Mouse (Mus musculus) left cerebral cortex, adult 11 months (tissue): ENCODE results near the gene Aloxe3.
A peak's percentile ranks its signal among the peaks of the same experiment; 100 is the strongest.

Experiments
- DNase-seq: peaks from one replicate; pipeline ENCODE4 v3.0.0; 2022; ENCODE audit warnings: low spot score

Aloxe3 gene

DNA sequence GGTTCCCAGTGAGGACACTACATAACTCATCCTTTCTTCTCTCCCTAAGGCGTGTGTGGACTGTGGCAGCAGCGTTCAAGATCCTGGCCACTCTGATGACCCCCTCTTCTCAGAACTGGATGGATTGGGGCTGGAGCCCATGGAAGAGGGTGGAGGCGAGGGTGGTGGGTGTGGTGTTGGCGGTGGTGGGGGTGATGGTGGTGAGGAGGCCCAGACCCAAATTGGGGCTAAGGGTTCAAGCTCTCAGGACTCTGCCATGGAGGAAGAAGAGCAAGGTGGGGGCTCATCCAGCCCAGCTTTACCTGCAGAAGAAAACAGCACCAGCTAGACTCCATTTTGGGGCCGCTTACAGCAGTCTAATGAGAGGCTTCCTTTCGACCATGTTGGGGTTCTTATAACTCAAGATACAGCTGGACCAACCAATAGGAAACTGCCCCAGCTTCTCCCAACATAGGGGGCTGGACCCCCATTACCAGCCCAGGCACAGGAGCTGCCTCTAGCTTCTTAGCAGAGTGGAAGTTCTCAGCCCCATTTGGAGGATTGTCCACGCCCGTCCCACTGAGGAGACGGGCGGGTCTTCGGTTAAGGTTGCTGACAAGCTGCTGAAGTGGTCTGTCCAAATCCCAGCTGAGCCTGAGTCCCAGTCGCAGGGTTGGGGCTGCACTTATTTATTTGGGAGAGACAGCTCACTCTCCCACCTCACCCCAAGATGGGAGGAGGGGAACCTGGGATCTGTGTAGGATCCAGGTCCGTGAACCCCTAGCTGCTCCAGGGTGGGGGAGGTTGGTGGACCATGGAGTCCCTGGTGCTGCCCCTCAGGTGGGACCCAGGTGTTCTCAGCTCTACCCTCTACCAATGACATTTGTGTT lies 16.4 kb upstream of the Aloxe3 start:
- DNase-seq: no peak

DNA sequence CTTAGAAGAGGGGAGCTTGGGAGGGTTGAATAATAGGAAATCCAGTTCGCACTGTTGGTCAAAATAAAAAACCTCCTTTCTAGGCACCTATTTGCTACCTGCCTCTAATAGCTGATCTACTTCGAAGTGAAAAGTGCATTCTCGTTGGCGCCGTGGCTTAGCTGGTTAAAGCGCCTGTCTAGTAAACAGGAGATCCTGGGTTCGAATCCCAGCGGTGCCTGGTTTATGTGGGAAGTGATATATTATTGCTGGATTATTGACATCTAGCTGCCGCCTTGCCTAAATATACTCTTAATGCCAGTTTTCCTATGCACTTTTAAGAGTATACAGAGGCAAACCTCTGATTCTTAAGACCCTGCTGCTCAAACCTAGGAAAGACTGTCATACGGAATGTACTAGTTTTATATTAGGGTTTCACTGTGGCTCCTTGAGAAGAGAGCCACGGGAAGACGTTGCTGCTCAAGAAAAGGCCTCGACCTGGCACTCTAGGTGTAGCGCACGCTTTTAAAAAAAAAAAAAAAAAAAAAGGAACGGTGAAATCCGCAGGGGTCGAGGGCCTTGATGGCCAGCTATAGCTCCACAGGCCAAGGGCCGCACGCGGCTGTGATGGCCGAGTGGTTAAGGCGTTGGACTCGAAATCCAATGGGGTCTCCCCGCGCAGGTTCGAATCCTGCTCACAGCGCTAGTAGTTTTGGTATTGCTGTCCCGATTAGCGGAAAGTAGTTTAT lies 15.2 kb upstream of the Aloxe3 start:
- DNase-seq: no peak

DNA sequence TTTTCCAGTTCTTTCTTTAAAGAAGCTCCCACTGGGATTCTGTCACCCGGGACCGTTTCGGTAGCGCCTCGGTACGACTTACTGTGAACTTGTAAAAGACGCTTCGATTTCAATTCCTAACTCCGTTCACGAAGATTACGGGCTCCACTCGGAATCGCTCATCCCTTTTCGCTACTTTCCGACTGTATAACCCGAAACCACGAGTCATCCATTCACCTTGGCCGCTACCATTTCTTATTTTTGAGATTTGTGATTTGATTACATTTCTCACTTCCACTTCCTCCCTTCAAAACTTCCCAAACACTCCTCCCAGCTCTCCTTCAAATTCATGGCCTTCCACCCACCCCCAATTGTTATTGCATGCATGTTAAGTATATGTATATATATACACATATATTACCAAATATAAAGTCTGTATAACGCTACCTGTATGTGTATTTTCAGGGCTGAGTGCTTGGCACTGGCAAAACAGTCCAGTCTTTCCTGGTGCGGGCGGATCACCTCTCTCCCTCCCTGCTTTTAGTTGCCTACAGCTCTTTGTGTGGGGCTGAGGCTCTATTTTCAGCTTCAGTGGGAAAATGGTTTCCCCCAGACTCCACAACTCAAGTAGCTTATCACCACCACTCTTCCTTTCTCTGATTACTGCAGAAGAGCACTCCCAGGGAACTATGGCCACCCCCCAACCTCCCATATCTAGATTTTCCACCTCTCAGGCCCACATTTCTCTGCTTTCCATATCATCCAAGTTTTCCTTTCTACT lies 14.5 kb upstream of the Aloxe3 start:
- DNase-seq: no peak

DNA sequence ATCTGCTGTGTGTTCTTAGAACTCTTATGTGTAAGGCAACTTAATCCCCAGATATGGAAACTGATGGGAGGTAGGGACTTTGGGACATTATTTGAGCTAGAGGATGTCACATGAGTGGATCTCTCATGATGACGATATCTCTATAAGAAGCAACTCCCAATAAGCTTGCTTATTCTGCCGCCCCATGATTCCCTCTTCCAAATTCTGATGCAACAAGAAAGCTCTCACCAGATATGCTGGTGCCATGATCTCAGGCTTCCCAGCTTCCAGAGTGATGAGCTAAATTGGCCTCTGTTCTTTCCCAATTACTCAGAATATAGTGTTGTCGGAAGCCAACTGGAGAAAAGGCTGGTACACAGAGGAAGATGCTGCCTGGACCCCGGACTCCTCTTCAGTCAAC lies 13.8 kb upstream of the Aloxe3 start:
- DNase-seq: no peak

DNA sequence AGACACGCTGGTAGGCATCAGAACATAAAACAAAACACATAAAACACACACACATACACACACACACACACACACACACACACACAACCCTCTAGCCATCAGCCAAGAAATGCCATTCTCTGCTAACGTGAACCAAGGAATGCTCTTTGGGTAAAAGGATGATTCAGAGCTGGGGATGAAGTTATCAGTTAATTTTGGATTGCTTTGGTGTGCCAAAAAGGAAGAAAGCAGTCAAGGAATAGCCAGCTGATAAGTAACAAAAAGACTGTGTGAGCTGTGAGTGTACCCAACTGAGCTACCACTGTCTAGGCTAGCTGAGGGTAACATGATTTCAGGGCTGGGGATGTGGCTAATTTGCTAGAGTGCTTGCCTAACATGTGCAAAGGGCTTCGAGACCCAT lies 11.7 kb upstream of the Aloxe3 start:
- DNase-seq: no peak

DNA sequence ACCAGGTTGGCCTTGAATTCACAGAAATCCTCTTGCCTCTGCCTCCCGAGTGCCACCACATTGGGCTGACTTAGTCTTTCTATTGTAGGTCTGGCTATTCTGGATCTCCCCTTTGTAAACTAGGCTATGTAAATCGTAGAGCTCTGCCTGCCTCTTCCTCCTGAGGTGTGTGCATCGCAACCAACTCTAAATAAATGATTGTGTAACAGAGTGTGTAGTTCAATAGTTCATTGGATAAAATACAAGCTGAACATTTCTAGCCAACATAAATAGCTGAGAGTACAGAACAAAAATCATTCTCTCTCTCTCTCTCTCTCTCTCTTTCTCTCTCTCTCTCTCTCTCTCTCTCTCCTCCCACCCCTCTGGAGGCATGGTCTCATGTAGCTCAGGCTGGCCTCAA lies 11.1 kb upstream of the Aloxe3 start:
- no peak for DNase-seq

DNA sequence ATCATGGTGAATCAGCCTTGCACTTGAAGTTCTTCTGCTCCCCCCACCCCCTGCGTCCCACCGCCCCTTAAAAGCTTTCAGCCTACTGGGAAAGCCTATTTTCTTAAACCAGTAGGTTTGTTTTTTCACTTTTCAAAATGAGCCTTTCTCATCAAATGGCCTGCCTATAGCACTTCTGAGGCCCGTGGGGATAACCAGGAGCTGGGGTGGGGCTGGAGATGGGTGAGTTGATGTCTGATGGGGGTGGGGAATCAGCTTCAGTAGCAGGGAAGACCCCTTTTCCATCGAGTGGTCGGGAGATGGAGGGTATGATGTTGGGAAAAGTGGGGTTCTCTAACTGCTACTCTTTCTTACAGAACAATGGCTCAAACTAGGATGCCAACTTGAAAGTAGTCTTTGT lies 8.9 kb upstream of the Aloxe3 start:
- DNase-seq: no peak

DNA sequence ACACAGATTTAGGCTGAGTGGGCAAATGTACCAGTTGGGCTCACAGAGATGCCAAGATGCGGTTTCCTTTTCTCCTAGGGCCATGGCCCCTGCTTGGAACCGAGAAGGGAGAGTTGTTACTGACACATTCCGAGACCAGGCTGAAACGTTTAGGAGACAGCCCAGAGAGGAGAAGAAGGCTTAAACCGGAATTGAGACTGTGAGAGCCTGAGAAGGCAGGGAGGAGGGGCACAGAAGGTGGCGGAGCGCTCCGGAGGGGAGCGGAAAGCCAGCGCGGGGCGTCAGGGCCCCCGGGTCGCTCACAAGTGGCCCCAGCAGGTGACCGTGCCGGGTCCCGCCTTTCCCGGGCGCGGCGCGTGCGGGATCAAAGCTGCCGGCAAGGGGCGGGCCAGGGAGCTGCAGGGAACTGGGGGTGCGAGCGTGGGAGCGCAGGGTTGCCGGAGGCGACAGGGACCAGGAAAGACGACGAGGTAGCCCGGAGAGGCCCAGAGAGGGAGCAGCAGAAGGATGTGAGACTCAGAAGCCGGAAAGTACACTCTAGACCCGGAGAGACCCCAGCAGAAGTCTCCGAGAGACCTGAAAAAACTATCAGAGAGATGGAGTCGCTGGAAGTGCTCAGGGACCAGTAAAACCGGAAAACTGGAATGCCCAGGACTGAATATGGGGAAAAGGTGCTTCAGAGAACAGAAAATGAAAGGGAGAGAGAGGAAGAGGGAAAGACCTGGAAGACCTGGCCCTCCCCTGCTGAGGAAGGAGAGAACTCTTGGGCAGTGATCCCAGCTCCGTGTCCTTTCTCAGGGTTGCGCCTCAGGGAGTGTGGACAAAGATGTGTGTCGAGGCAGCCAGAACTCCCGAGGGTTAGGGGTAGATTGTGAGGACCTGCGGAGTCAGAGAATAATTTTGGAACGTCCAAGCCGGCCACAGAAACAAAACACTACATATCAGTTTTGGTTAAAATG lies 7.7 kb upstream of the Aloxe3 start:
- DNase-seq: no peak

DNA sequence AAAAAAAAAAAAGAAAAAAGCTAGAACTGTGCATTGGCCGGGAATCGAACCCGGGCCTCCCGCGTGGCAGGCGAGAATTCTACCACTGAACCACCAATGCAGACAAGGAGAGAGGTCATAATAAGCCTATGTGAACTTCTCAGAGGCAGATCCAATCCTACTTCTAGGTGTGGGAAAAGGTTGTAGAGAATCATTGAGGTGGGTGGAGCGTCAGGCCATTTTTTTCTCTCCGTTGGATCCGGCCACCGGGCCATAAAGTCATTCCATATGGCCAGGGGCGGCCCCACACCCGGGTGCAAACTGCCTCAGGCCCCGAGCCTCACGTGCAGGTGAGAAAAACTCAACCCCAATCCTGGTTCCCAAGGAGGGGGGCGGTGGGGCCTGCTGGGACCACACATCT lies 6.9 kb upstream of the Aloxe3 start:
- no peak for DNase-seq

DNA sequence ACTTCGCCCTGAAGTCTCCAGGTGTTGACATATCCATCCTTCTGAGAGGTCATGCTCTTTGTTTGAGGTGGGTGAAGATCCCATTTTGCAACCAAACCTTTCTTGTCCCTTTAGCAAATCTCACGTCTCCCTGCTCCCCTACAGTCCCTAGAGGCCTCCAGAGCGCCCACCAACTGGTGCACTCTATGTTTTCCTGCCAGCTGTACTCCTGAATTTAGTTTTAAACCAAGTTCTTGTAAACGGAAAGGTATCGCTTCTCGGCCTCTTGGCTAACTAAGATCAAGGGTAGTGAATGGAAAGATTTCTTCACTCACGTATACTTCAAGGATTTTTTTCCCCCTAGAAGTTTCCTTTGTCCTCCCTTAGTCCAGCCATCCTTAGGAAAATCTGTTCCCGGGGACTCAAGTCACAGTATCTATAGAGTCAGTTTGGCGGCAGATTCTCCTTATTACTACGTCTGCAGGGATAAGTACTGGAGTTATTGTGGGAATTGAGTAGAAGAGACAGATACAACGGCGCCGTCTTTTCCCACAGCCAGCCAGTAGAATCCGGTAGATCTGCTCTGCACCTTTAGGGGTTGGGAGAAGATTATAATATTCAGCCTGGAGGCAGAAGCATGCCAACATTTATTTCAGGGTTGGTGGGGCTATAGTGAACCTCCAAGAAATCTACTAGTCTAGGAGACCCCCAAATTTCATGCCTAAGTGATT lies 6.1 kb upstream of the Aloxe3 start:
- DNase-seq: no peak

DNA sequence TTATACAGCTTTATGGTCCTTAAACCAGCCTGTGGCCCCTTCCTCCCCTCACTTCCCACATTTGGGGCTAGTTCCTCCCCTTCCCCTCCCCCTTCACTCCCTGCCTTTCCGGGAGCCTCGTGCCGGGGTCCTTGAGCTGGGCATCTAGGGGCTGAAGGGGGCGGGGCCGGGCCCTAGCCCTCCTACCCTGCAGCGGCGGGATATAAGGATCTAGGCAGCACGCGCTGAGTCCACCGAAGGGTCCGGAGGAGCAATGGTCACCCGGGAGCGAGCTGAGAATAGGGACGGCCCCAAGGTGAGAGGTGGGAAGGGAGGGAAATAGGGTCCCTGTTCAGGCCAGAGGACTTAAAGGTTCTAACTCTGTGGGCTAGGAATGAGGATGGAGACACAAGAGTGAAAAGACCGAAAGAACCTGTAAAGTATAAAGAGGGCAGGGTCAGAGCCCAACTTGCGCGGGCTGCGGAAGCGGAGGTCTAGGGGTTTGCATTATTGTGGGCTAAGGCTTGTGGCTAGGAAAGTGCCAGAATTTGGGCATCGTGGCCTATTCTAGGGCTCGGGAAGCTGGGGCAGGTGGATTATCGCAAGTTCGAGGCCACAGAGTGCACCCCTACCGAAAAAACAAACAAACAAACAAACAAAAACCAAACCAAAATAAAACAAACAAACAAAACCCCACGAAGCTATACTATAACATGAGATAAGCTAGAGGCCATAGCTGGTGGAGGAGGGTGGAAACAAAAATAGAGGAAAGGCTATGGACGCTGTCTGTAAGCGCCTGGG lies 5.3 kb upstream of the Aloxe3 start, which contains the start of gene Hes7:
Gene Hes7, plus strand, starts transcription at position 184 of the 780 bp plus-strand sequence.
- no peak for DNase-seq

DNA sequence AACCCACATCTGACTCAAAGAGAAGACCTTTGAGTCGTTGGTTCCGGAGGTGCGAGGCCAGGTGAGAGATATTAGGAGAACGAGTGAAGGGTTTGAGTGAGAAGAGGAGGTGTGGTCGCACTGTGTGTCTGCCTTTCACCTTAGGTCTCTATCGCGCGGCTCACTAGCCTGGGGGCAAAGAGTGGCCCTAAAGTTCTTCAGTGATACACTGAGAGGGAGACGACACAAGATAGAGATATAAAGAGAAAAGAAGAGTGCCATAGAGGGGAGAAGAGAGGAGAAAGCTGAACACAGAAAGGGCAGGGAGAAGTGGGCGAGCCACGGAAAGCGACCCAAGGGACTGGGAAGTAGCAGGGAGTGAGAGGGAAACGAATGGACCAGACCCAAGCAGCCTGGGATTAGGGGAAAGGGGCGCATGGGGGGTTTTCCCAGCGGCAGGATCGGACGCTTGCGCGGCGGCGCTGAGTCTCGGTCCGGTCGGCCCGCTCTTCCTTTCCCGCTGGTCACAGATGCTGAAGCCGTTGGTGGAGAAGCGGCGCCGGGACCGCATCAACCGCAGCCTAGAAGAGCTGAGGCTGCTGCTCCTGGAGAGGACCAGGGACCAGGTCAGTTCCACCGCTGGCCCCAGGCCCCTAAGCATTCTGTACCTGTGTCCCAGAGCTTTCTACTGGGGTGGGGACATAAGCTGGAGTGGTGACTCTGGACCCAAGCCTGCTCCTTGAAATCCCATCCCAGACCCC lies 4.5 kb upstream of the Aloxe3 start:
- DNase-seq: no peak

DNA sequence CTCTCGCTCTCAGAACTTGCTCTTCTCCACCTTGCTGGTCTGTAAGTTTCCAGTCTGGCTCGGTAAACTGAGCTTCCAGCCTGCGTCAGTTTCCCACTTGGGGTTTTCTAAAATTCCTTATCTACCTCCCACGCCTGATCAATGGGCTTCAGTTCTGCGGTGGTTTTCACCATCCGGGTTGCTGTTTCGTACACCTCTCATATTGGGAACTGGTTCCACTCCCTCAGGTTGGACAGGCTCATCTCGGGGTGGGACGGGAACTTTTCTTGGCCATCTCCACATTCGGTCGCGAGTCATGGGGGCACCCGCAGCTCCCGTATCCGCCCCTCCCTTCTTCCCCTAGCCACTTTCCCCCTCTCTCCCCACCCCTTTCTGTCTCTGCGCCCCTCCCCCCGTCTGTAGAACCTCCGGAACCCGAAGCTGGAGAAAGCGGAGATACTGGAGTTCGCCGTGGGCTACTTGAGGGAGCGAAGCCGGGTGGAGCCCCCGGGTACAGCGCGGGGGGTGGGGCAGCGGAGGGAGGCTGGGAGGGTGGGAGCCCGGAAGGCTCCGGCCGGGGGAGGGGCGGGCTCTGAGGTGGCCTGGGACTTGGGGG lies 3.9 kb upstream of the Aloxe3 start:
- no peak for DNase-seq

DNA sequence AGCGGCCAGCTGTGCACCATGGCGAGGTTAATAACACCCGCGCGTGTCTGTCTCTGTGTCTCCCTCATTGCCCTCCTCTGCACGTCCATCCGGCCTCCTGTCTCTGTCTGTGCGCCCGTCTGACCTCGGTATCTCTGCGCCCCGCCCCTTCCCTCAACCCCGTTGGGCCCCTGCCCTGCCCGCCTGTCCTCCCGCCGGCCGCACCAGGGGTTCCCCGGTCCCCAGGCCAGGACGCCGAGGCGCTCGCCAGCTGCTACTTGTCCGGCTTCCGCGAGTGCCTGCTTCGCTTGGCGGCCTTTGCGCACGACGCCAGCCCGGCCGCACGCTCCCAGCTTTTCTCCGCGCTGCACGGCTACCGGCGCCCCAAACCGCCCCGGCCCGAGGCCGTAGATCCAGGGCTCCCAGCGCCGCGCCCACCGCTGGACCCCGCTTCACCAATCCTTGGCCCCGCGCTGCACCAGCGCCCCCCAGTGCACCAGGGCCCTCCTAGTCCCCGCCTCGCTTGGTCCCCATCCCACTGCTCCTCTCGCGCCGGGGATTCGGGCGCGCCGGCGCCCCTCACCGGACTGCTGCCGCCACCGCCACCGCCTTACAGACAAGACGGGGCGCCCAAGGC lies 3.3 kb upstream of the Aloxe3 start, which contains the start of gene 9130213A22Rik:
Gene 9130213A22Rik, minus strand, starts transcription at position 254 of the 616 bp plus-strand sequence.
- no peak for DNase-seq

DNA sequence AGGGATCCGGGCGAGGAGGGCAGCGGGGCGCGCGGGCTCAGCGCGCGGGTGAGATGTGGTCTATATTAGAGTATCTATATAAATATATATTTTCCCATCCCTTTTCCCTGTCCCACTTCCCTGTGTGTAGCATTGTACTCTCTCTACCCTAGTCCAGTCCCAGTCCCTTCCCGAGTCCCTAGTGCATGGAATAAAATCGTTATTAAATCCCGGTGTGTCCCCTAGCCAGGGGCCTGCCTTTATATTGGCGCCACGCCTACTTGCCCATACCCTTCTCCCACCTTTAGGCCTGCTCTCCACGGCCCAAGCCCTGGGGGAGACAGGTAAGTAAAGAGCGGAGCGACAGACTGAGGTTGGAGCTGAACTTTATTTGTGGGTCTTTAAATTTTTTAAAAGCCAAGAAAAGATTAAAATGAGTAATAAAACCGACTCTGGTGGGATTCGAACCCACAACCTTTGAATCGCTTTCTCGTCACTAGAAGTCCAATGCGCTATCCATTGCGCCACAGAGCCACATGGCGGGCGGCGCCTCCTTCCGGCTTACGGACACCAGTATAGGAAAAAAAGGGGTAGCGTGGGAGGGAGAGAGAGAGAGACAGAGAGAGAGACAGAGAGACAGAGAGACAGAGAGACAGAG lies 2.5 kb upstream of the Aloxe3 start:
- peak; percentile 91 for DNase-seq

DNA sequence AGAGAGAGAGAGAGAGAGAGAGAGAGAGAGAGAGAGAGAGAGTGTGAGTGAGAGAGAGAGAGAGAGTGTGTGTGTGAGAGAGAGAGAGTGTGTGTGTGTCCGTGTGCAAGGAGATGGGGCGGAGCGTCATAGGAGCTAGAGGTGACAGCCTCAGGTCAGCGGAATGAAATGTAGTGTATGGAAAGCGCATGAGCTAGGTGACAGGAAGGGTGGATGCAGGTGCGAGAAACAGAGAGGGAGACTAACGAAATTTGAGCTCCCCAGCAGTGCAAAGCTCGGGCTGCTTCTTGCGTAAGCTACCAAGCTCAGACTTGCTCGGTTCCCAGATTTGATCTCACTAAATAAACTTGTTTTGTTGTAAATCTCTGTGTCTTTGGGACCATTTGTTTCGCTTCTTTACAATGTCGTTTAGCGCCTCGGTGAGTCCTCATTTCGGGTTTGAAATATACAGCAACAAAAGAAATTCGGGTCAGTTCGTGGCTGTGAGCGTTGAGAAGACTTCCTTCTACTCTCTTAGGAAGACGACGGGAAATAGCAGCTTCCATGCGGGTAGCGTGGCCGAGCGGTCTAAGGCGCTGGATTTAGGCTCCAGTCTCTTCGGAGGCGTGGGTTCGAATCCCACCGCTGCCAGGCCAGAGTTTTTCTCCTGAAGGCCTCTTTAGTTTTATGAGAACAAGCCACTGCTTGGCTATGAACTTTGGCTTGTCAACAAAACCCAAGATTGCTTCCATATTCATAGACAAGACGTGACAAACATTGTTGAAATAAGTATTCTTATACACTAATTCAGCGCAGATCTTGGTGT lies 1.8 kb upstream of the Aloxe3 start:
- DNase-seq: peak; percentile 85

DNA sequence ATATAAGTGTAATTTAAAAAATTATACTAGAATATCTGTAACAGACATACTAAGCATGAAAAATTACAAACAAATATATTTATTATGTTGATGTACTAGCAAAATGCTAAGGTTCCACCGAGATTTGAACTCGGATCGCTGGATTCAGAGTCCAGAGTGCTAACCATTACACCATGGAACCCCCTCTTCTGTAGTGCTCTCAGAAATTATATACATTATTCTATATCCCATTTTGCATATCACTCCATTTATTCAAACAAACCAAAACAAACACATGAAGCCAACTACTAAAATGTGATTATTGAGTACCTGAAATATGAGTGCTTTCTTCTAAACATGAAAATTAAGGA lies 1.2 kb upstream of the Aloxe3 start:
- no peak for DNase-seq
